Mouse (Mus musculus) CD4-positive helper T cell, adult 2 months (primary cell): ENCODE data around the gene Gm43951.
A peak's percentile ranks its signal among the peaks of the same experiment; 100 is the strongest.

Source experiments
- DNase-seq: peaks from one replicate; pipeline ENCODE4 v3.0.0-alpha.2; 2012; ENCODE audit warnings: low read depth, missing footprints, low spot score

Gene Gm43951

DNA sequence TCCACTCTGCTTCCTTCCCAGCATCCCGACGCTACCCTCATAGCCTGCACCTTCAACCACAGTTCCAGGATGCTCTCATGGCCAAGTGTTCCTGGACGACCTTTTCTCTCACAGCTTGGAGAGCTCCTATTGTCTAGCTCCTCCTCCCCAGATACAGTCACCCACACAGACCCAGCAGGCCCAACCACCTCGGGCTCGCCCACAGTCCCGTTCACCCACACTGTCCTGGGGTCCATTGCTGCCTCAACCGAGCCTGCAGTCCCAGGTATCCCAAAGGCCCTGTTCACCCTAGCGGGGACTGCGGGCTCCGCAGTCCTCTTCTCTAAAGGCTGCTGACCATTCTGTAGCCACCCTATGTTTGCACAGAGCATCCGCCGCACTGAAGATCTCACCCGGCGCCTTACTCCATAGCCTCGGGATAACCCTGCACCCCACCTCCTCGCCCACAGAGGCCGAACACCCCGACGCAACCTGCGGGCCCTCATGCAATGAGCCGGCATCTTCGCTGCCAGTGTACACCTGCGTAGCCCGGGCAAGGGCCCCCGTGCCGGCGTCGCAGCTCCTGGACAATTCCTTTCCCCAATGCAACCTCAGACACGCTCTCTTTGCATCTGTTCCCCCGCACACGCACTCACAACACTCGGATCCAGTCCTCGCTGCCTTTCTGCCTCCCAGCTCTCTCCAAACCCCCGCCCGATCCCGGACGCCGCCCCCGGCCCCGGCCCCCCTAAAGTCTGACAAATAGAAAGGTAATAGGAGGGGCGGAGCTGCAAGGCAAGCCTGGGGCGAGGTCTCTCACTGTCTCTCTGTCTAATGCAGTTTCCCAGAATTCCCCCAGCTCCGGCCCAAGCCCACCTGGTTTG, at the start of gene Gm43951:
Gm43951 (minus strand) TSS at position 500 of the 863 bp plus-strand sequence.
- peak; percentile 21 for DNase-seq

DNA sequence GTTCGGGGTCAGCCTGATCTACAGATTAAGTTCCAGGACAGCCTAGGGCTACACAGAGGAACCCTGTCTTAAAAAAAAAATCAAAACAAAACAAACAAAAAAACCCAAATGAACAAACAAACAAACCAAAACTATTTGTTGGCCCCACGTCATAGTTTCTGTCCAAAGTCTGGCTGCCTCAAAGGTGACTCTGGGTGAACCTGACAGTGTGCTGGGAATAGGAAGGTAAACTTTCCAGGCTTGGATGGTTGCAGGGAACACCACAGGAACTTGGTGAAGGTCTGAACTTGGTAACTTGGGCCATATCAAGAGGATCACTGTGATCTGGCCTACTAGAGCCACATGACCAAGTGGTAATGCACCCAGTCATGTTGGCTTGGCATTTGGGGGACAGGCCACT, 49.8 kb upstream of the Gm43951 start:
- DNase-seq: no peak

DNA sequence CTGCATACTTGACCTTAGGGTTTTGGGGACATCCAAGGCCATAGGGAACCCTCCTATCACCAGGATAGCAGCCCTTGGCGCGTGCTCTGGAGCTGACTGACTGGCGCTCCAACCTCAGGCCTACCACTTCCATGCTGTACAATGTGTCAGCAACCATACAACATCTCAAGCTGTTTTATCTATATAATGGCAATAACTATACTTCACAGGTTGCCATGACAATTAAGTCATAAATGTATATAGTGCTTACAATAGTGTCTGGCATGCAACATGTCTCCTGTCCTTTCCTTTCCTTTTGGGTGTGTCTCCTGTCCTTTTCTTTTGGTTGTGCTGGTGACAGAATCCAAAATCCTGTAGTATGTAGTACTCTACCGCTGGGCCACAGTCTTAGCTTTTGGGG, 49.0 kb upstream of the Gm43951 start:
- DNase-seq: no peak

DNA sequence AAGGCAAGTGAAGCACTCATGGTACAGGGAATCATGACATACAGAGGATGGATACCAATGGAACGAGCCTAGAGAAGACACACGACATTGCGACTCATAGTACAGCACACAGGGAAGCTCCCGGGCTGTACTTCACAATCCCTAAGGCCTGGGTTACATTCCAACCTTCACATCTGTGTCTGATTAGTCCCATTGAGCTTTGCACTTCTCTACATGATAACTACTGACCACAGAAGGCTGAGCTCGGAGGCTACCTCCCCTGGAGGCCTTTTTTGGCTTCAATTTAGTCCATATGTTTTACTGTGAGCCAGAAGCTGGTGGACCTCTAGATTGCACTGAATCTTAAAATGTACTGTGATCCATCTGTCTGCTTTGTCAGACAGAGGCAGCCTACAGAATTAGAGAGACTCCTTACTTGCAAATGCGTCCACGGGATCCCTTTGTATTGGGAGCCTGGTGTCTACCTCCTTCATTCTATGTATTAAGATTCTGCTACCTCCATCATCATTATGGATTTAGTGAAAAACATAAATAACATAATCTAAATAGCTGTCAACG, 38.6 kb upstream of the Gm43951 start:
- DNase-seq: no peak

DNA sequence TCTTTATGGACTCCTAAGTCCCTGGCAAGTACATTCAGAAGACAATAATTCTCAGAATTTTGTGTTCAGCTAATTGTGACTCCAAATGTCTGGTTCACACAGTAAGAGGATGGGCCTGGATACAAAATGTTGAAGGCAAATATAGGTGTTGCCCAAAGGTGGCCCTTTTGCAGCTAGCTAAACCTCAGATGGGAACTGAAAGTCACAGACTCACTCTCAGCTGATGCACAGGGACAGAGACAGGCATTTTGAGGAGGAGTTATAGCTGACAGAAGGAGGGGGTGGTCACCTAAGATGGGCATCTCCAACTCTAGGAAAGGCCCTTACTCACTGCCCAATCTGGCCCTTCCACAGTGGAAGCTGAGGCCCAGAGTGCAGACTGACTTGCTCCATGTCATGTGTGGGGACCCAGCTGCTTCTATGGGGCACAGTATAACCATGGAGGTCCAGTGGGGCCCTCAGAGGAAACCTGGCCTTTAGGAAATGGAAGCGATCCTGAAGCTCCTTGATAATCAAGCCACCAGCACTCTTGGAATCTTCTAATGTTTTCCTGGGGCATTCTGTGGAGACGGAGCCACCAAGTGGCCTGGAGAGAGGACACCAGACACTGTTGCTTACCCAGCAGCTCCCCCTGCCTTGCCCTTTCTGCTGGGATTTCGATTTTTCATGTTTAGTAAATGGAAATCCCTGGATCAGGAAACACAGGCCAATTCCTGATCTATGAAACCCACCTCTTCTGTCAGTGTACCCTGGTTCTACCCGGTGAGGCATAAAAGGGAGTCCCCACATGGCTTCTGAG, 33.6 kb upstream of the Gm43951 start:
- no peak for DNase-seq

DNA sequence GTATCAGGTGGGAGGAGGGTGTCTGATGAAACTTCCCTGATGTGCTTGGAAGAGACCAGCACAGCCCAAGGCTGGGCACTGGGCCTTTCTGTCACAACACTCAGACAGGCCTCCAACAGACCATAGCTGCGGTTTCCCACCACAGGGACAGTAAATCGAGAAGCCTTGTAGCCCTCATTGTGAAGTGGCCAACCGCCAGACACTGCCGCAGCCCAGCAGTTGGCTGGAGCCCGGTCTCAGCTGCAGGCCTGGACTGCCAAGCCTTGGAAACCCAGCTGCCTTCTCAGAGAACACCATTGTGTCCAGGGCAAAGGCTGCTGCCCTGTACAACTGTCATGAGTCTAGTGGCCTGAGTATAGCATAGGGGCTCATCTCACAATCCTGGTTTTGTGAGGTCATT, 27.4 kb upstream of the Gm43951 start:
- no peak for DNase-seq

DNA sequence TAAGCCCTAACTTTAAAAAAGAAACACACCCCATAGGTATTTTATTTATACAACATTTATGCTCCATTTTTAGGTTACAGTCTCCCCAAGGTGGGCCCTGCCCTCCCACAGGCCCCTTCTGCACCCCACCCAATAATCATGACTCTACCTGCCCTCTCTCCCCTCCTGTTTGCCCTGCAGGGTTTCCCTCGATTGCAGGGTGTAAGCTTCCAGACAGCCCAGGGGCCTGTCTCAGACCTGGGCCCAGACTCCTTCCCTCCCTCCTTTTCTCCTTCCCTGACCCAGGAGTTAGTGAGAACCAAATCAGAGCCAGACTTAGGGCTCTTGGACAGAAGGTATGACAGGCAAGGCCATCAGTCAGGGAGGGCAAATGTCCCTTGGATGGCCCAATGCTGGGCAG, 26.4 kb upstream of the Gm43951 start:
- no peak for DNase-seq

DNA sequence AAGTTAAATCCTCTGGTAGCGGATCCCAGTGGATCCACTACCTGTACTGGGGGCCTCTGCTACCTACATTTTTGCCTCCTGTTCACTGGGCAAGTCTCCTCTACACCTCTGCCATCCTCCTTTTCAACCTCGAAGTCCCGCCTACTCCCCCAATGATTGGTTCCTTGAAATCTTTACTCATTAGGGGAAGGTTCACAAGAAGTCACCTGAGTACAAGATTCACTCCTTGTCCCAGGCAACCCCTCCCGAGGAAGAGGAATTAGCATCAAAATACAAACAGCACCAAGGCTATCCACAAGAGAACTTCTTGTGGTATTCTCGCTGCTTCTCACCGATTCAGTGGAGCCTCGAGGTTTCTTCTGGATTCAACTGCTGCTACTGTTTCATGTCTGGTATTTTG, 25.4 kb upstream of the Gm43951 start:
- no peak for DNase-seq

DNA sequence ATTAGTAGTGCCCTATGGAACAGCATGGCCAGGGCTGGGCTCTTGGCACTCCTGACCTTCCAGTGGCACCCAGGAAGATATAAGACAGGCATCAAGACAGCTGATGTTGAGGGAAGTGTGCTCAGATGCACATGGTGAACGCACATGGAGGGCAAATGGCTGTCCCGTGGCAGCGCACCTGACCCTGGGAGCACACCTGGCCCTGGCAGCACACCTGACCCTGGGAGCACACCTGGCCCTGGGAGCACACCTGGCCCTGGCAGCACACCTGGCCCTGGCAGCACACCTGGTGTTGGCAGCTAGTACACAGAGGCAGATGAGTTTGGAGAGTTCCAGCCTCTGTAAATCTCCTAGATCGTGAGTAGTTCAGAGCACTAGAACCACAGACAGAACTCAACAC, 21.9 kb upstream of the Gm43951 start:
- DNase-seq: no peak

DNA sequence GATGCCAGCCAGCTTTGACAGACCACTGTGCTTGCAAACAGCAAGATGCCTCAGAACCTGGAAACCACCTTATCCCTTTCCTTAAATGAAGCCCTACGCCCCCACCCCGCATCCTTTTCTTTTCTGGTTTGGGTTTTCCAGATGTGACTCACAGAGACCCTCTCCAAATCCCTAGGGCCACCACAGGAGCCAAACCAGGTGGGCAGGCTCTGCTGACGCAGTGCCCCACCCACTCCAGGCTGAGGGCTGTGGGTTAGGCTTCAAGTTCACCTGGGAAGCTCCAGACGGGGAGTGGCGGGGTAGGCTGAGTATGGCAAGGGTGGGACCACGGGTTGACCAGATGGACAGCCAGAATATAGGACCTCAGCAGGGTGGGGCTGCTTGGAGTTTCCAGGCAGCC, 20.3 kb upstream of the Gm43951 start:
- DNase-seq: no peak

DNA sequence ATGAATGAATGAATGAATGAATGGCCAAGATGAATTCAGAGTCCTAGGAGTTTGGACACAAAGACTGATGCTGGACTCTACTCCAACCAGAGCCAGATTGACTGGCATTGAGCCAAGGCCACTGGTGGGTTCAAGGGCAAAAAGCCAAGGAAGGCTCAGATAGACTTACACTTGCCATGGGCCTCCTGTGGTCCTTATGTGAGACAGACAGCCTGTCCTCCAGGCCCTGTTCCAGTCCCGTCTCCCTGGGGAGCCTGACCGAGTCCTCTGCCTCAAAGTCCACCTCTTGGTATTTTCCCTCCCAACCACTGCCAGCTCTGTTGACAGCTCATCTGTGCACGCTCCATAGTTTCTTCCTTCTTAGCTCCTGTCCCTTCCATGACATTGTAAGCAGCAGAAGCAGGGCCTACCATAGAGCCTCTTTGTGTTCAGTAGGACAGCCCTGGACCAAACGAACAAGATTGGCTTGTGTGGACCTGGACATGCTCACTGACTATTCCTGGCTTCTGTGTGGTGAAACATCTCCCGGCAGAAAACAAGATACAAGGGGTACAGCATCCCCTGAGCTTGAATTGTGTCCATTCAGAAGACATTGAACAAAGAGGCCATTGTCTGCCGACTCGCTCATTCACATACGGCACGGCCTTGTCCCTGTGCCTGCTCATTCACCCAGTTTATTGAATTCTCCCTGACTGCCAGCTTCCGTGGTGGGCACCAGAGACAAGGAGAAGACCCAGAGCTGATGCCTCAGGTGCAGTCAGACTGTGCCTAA, 19.6 kb upstream of the Gm43951 start:
- no peak for DNase-seq

DNA sequence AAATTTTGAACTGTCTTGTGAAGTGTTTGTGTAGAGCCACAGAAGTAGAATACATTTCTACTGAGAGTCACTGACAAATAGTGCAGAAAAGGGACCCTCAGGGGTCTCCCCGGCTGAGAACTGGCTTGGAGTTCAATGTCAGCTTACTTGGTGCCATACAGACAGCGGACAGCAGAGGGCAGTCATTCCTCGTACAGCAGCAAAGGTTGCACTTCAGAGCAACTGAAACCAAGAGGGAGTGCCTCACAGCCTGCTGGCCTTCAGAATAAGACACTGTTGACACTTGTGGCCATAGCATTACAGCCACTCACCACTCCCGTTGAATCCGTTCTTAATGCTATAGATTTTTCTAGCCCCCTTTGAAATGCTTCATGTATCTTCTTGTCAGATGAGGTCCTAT, 18.2 kb upstream of the Gm43951 start:
- peak; percentile 73 for DNase-seq

DNA sequence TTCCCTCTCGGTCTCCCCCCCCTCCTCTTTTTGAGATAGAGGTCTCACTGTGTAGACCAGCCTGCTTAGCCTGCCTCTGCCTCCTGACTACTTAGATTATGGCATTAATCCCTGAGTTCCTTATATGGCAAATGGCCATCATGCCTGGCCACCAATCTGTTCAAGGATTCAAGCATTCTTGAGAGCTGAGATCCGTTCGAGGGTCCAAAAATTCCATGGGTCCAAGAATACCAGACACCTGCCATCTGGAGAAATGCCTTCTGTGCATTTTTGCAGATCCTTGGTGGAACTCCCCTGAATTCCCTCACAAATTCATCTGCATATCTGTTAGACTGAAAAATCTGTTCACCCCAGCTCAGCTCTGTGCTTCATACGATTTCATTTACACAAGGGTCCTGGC, 16.8 kb upstream of the Gm43951 start:
- no peak for DNase-seq

DNA sequence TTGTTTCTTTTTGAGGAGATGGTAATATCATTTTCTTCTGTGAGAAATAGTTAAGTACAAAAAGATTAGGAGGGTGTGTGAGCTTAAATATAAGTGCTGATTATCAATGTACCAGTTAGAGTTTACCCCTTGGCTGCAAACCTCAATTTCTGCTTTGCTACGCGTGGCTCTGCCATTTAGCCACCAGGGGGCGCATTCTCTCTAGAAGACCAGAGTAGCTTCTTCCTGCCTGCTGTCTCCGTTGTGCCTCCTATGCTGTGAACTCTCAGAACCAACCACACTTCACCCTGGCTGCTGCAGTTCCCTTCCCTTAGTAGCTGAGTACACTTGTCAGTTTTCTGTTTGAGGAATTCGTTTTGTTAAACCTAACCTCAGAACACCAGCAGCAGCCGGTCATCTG, 14.6 kb upstream of the Gm43951 start:
- peak; percentile 79 for DNase-seq

DNA sequence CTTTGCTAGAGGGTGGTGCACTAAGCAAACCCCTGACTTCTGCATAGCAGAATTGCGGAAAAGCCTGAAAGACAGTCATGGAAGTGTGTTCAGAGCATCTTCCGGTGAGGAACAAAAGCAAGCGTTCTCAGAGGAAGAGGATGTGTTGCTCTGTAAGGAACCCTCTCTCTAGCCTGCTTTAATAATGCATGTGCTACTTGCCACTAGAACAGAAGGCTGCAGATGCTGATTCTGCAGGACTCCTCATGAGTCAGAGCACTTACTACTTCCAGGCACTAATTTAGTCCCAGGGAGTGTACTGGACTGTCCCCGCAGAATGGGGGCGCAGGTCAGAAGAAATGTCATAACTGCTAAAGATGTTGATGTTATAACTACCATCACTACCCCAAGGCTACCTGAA, 10.5 kb upstream of the Gm43951 start:
- DNase-seq: no peak

DNA sequence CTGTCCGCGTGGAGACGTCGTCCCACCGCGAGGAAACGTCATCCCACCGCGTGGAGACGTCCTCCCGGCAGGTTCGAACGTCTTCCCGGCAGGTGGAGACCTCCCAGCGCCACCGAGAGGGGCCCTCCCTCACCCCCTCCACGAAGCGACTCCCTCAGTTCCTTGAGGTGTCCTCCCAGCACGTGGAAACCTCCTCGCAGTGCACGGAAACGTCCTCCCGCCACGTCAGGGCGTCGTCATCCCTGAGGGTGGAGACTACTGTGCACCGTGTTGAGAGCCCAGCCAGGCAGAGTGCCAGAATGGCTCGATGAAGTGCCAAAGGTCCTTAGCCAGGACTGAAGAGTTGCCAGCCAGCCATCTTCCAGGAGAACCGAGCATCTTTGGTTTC, 8.8 kb upstream of the Gm43951 start, which contains the start of gene Med31:
Med31 (minus strand) TSS at position 183 of the 388 bp plus-strand sequence.
- DNase-seq: peak; percentile 89

DNA sequence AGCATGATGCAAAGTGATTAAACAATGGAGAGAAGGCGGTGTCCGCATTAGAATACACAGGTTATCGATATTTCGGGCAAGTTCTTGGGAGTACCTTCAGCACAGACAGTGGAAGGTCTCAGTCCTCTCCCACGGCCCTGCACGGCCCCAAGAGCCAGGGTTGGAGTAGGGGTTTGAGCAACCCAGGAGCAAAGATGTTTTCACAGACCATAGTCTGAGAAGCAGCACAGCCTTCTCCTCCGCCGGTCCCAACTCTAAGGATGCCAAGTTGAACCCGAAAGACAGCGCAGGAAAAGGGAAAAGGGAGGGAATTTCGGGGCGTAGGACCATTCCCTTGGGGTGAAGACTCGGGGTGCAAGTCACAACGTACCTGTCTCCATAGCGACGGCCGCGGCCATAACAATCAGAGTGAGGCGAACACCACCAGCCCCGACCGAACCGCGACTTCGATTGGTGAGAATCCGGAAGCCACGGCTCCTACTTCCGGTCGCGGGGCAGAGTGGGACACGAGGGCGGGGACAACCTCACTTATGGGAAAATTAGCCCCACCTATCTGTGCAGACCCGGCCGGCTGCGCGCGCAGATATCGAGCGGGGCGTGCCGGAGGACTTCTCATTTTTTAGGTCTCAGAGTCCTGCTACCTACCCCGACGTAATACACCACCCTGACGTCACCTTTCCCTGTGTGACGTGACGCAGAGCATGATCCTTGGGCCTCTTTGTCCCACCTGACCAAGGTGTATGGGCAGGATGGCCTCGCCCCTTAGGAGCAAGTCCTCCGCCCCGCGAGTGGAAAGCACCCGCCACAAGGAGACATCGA, 8.2 kb upstream of the Gm43951 start:
- peak; percentile 98 for DNase-seq

DNA sequence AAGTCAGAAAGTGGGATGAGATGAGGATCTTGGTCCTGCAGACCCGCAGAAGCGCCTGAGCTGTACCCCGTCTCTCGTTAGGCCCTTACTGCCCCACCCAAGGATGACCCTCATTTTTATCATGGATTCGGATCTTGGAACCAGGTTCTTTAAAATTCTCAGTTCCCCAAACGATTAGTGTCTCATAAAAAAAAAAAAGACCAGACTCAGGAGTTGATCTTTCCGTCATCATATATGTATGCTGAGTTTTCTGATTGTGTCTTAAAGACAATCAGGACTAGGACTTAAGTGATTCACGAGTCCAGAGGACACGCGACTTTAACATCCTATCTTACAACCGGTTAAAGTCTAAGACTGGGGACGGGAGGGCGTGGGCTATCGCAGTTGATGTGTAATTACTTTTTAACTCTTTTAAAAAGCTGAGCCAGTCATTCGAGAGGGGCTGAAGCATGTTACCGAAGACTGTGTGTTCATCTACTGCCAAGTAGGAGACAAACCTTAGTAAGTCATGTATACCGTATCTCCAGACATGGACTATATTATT, 1.3 kb upstream of the Gm43951 start:
- no peak for DNase-seq

DNA sequence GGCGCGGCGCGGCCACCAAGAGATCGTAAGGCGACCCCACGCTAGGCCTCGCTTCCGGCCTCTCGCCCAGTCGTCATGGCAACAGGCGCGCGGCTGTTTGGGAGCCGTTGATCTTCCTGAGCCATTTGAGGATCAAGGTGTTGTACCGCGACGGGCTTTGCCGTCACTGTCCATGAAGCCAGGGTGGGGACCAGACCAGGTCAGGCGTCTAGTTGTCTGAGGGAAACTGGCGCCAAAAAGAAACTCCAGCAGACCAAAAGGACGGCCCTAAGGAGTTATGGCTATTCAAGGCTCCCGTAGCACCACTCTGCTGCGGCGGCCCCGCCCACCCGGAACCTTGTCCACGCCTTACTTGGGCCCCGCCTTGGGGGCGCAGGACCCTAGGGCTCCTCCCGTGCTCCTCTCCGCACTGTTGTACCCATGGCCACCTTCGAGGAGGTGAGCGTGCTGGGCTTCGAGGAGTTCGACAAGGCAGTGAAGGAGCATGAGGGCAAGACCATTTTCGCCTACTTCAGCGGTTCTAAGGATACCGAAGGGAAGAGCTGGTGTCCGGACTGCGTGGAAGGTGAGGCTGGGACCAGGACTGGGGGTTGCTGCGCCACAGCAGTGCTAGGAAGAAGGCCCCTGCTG, 679 bp upstream of the Gm43951 start, which contains the start of the genes 4933427D14Rik and Txndc17:
4933427D14Rik (minus strand) TSS at position 256 of the 630 bp plus-strand sequence.
Txndc17 (plus strand) TSS at position 344 of the 630 bp plus-strand sequence.
- DNase-seq: peak; percentile 87

DNA sequence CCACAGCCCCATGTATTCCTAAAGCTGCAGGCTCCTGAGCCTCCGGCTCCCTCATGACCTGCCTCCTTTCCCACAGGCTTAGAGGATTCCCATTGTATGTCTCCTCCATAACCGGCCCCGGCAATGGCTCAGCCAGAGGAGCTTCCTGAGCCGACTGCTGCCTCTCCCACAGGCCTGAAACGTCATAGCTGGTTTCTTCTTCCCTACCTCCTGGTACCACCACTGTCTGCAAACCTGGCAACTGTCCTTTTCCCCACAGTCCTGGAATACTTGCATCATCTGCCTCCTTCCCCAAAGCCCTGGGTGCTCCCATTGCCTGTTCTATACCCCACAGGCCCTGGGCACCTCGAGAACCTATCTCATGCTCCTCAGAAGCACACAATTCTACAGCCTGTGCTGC, 1.4 kb downstream of the Gm43951 start:
- DNase-seq: no peak
